Mouse (Mus musculus): ENCODE data around the gene Cdc42ep4.

GRCm38 (mm10) chr11:113763449-113763848 is 11.8 kb upstream of the Cdc42ep4 start:
- TF ChIP-seq CTCF (IDR thresholded peaks at IDR 0.05; ENCODE audit: low read depth, low read length) (no peak), POLR2AphosphoS5 (IDR thresholded peaks at IDR 0.05; ENCODE audit: insufficient replicate concordance, low read depth, low read length) (no peak), GATA1 (IDR thresholded peaks at IDR 0.05; ENCODE audit: borderline replicate concordance, low read length) (no peak), TAL1 (conservative IDR thresholded peaks at IDR 0.05; ENCODE audit: low read depth, low read length) (no peak)
